Mouse (Mus musculus): Measurements from ENCODE around the gene Lgr4.

- TF ChIP-seq CTCF (IDR thresholded peaks at IDR 0.05; ENCODE audit: low read depth) (no peak), EP300 (IDR thresholded peaks at IDR 0.05; ENCODE audit: low read depth) (no peak)
These were observed 27.4 kb upstream of the Lgr4 start for GRCm38 (mm10) chr2:109890068-109890467.
